Mouse (Mus musculus): ENCODE measurements around the gene Gm49361.

DNA sequence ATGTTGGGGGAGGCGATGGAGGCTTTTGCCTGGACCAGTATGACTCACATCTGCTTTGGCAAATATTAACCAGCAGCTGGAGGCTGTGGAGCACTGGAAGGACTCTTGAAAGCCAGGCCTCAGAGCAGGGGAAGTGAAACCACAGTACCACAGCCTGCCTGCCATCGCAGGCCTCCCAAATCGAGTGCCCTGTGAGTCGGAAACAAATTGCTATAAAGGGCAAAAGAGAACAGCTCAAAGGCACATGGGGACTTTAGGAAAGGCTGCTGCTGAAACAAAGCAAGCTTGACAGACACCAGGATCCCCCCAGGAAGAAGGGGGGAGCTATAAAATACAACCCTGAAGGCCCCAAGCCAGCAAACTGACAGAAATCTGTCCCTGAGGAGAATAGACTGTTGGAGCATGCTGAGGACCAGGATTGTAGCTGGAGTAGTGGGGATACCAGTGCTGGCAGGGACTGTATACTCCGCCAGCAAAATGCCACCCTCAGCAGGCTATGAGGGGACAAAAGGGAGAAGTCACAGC lies 15.9 kb downstream of the Gm49361 start:
- no peak for TF ChIP-seq POLR2A (IDR thresholded peaks at IDR 0.05; ENCODE audit: insufficient read depth, low read depth, low read length)
- TF ChIP-seq CTCF (IDR thresholded peaks at IDR 0.05), result no peak
- no peak for TF ChIP-seq EP300 (IDR thresholded peaks at IDR 0.05; ENCODE audit: insufficient read depth, low read depth, low read length)
